Mouse (Mus musculus): ENCODE data around the gene Mindy1.

Mindy1 gene

GRCm38 (mm10) chr3:95292899-95293298, 11.8 kb downstream of the Mindy1 start:
- in situ Hi-C loops (cut with MboI, MseI): no loop called here

DNA sequence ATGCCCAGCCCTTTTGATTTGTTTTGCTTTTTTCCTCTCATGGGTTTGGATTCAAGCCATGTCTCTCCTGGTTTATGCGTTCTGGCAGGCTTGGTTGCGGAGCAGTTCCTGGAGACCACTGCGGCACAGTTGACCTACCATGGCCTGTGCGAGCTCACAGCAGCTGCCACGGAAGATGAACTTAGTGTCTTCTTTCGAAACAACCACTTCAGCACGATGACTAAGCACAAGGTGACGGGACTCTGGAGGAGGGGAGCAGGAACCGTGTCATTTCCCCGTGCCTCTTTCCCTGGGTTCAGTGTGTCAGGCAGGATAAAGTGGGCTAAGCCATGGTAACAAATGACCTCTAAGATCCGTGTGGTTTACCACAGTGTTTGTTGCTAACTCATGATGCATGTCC, 12.4 kb downstream of the Mindy1 start:
- in situ Hi-C loops (cut with MboI, MseI): no loop called here

- in situ Hi-C loops (cut with MboI, MseI): no loop called here
Observed at GRCm38 (mm10) chr3:95294316-95294715, 13.2 kb downstream of the Mindy1 start.

DNA sequence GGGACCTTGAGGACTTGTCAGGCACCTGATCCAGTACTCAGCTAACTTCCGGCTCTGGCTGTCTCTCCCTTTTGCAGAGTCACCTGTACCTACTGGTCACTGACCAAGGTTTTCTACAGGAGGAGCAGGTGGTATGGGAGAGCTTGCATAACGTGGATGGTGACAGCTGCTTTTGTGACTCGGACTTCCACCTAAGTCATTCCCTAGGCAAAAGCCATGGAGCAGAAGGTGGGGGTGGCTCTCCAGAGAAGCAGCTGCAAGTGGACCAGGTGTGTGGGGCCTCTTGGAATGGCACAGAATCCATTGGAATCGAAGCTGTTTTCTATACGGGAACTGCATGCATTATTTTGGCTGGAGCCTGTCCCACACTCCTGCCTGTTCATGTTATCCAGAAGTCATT, 13.6 kb downstream of the Mindy1 start:
- in situ Hi-C loops (cut with MboI, MseI): no loop called here

DNA sequence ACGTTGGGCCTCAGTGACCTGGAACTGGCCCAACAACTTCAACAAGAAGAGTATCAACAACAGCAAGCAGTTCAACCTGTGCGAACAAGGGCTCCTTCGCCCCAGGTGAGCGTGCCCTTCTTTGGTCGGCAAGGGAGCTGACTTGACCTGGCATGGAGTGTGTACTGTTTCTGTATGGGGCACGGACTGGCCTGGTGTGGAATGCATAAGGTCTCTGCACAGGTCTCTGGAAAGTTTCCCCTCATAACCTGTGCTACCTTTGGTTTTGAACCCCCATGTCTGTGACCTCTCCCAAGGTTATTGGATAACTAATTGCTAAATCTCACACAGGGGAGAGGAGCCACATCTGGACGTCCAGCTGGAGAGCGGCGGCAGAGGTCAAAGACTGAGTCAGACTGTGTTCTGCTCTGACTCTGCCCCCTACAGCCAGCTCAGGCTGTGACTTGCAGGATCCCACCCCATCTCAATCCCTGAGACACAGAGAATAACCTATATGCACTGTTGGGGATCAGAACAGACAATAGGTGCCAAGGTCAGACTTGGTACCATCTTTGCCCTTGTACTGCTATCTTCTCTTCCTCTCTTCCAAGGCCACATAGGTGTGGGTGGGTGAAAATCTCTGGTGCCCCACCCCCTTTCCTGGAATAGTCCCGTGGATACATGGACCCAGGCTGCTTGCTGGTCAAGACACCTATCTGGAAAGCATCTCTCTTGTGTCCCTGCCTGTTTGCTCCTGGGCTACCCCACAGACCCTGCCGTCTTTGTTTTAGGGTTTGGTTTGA, 14.4 kb downstream of the Mindy1 start:
- in situ Hi-C loops (cut with MboI, MseI): no loop called here

GRCm38 (mm10) chr3:95296103-95296469, 14.9 kb downstream of the Mindy1 start:
- in situ Hi-C loops (cut with MboI, MseI): no loop called here

DNA sequence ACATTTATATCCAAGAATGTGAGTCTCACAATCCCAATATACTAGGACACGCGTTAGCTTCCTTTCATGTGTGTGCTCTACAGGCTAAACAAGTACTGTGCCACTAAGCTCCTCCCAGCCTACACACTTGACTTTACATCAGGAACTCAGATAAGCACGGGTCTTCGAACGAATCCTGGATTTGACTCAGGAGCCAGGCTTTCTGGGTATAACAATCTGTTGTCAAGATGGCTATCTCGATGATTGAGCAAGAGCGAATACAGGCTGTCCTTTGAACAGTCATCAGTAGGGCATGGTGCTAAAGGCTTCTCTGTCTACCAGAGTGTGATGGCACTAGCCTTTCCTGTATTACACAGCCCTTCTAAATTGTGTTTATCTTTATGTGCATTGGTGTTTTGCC, 16.9 kb downstream of the Mindy1 start:
- in situ Hi-C loops (cut with MboI, MseI): no loop called here

- in situ Hi-C loops (cut with MboI, MseI): no loop called here
Observed at GRCm38 (mm10) chr3:95301204-95301796, 20.2 kb downstream of the Mindy1 start.

DNA sequence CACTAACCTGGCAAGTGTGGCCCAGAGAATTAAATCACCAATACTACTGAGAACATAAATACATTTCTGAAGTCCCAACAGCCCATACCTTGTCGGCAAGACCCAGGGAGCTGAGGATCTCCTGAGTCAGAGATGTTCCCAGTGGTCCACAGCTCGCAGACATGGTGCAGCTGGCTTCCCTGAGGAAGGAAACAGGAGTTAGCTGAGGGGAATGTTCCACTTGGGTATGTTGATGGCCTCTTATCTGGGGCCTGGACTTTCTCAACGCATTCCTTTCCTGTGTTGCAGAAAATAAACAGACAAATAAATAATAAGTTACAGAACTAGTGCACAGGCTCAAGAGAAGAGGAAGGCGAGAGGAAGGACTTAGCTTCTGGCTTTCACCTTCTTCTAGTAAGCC, 25.1 kb downstream of the Mindy1 start:
- in situ Hi-C loops (cut with MboI, MseI): loop anchor here (5.0 kb wide), 1 partner anchor 76 kb away; no protein-coding TSS in a partner anchor

- in situ Hi-C loops (cut with MboI, MseI): loop anchor here (5.0 kb wide), 1 partner anchor 75 kb away; no protein-coding TSS in a partner anchor
Observed at GRCm38 (mm10) chr3:95307100-95307499, 26.0 kb downstream of the Mindy1 start, which contains the start of gene Anxa9. TSS of gene Anxa9 (minus strand) at chr3:95307176.

DNA sequence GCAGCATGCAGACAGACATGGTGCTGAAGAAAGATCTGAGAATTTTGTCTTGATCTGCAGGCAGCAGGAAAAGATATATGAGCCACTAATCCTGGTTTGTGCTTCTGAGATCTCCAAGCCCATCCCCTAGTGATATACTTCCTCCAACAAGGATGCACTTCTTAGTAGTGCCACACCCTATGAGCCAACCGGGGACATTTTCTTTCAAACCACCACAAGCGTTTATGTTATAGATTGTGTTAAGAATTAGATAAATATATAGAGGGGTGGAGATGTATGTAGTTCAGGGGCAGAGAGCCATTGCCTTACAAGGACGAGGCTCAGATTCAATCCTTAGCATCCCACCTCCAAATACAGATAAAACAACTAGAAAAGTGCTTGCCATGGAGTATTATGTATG, 29.4 kb downstream of the Mindy1 start:
- in situ Hi-C loops (cut with MboI, MseI): no loop called here

DNA sequence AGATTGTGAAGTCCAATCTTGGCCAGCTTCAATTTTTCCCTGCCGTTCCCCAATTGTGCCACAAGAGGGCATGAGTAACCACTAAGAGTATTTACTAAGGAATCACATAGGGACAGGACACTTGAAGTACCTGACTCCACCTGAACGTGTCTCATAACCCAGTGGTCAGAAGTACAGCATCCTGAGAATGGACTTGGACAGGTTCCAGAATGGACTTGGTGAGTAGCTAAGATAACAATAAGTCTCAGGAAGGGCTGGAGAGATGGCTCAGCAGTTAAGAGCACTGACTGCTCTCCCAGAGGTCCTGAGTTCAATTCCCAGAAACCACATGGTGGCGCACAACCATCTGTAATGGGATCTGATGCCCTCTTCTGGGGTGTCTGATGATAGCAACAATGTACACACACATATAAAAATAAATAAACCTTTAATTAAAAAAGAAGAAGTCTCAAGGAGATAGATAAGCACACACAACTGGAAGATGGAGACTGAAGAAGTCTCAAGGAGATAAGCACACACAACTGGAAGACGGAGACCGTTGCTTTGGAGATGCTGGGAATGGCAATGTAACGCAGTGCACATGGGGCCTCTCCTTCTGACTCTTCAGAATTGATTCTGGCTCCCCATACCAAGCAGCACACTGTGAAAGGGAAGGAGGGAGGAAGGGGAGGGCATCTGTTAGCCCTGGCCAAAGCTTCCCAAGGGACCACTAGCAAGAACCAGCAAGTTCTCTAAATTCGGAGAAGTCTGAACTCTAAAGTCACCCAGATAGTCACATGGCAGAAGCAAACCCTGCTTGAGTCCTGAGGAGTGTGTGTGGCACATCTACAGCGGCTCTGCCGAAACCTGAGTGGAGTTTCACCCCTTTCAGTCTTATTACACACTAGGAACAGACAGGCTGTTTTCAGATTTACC, 30.1 kb downstream of the Mindy1 start:
- in situ Hi-C loops (cut with MboI, MseI): no loop called here

GRCm38 (mm10) chr3:95312623-95313022, 31.5 kb downstream of the Mindy1 start:
- in situ Hi-C loops (cut with MboI, MseI): no loop called here

GRCm38 (mm10) chr3:95313476-95313875, 32.3 kb downstream of the Mindy1 start:
- in situ Hi-C loops (cut with MboI, MseI): no loop called here

- in situ Hi-C loops (cut with MboI, MseI): no loop called here
Observed at GRCm38 (mm10) chr3:95314075-95314474, 32.9 kb downstream of the Mindy1 start.

DNA sequence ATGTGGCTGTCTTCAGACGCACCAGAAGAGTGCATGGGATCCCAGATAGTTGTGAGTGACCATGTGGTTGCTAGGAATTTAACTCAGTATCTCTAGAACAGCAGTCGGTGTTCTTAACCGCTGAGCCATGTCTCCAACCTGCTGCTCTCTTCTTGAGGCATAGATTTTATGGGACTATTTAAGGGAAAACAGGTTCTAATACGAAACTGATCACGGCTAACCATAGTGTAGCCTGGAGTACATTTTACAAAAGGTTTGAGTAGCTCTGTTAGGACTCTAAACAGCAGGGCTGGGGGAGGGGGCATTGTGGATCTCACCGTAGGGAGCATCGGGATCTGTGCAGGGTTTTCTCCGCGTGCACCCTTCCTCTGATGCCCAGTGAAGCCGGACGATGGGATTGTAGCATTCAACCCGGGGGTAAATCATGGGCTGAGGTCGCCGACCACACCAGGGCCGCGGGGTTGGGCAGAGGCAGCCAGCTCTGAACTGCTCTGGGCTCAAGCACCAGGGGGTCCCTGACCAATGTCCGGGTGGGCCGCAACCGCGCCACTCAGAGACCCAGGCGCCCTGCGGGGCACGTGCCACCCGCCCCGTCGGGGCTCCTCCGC, 33.4 kb downstream of the Mindy1 start, which contains the start of gene Cers2:
Gene Cers2 (plus strand): TSS at position 306 of the 608 bp plus-strand sequence.
- in situ Hi-C loops (cut with MboI, MseI): no loop called here

GRCm38 (mm10) chr3:95315094-95315843, 34.1 kb downstream of the Mindy1 start:
- in situ Hi-C loops (cut with MboI, MseI): no loop called here

DNA sequence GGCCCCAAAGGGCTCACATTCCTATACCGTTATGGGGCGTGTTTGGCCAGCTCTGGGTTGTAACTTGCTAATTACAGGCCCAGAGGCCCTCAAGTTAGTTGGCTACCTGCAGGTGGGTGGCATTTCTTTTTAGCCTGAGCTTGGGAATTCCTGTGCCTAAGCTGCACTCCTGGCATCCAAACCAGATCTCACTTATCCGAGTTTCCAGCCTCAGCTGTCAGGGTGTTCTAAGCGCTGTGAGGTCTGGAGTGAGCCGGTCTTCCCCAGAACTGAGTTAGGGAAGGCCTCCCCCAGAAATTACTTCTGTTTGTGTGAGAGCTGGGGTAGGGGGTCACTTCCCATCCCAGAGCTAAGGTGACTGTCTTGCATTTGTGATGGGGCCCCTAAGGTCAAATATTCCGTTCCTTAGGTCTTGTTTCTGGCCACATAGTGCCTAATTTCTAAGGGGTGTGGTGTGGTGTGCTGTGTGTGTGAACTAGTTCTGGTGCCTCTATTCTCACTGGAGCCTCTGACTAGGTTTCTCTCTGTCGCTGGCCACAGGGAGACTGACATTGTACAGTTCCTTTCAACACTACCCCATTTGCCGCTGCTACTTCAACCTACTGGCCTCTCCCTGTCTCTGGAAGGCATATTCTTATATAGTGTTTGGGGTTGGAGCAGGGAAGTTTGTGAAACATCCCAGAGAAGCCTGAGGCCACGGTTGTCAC, 34.9 kb downstream of the Mindy1 start:
- in situ Hi-C loops (cut with MboI, MseI): no loop called here

DNA sequence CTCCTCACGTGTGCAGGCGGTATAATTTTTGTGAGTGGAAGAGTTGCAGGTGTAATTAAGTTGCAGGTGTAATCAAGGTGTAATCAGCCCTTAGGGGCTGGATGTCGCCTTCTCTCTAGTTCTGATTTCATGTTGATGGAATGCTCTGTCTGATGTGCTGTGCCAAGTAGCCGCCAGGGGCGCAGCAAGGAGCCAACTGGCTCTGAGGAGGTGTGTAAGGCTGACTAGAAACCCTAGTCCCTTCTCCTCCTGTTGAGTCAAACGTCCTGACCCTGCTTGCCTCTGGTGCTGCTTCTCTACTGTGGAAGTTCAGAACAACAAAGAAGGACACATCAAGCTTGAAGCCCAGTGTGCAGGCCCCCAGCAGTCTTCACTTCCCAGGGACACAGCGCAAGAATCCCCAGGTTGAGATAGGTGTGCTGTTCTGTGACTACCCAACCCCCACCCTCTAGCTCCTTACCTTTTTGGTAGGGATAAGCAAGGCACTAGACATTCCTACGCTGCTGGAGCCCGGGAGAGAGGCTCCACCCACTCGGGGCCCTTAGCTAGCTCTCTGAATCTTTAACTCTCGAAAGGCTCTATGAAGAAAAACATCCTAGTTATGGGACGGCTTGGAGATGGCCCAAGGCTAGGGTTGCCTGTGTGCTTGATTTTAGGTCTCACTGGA, 36.4 kb downstream of the Mindy1 start:
- in situ Hi-C loops (cut with MboI, MseI): no loop called here

- in situ Hi-C loops (cut with MboI, MseI): no loop called here
Observed at GRCm38 (mm10) chr3:95318548-95318947, 37.4 kb downstream of the Mindy1 start.
